Mouse (Mus musculus): ENCODE data around the gene Cxcr4.

Cxcr4 gene

GRCm38 (mm10) chr1:128592211-128592741, at the start of gene Cxcr4:
Cxcr4 (minus strand) TSS chr1:128592293.
- in situ Hi-C loops (cut with MboI) = loop anchor here (5.0 to 25.0 kb wide), 2 partner anchors 180 to 230 kb away; partner anchors contain the start of gene Dars

GRCm38 (mm10) chr1:128639707-128640107, 47.6 kb upstream of the Cxcr4 start:
- in situ Hi-C loops (cut with MboI) = no loop called here

- in situ Hi-C loops (cut with MboI) = no loop called here
Observed at GRCm38 (mm10) chr1:128637230-128637740, 45.2 kb upstream of the Cxcr4 start.

DNA sequence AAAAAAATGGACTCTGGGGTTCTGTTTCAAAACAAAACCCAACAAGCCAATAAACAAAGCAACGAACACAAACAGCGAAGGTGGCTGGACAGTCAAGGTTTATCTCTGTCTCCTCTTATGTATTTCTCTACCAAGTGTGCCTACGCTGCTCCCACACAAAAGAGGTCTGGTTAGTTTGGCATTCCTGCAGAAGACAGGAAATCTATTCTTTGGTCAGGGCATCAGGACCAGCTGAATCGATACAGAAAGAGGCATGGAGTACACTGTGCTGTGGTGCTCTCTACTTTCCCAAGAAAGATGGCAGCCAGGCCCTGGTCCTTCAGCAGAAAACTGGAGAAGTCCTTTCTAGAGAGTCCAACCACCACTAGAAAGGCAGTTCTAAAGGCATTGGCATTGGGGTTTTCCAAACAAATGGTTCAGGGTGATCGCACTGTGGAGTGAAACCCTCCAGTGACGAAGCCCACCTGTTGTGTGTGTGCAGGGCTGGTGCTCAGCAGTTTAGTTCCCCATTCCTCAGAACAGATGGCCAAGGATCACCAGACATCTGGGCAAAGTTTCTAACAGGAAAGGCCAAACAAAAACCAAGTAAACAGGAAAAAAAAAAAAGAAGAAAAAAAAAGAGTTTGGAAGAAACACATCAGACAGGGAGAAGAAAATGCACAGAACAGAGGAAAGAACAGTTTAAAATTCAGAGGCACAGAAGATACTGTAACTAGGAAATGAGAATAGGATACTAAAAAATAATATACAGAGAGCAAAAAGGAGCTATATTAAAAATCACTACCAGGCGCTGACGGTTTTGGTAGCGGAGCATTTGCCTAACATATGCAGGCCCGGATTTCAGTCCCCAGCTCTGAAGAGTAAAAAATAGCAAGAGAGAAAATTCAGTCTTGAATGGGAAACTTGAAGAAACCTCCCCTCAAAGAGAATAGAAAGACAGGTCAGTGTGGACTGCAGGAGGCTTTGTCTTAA, 44.5 kb upstream of the Cxcr4 start:
- in situ Hi-C loops (cut with MboI) = no loop called here

DNA sequence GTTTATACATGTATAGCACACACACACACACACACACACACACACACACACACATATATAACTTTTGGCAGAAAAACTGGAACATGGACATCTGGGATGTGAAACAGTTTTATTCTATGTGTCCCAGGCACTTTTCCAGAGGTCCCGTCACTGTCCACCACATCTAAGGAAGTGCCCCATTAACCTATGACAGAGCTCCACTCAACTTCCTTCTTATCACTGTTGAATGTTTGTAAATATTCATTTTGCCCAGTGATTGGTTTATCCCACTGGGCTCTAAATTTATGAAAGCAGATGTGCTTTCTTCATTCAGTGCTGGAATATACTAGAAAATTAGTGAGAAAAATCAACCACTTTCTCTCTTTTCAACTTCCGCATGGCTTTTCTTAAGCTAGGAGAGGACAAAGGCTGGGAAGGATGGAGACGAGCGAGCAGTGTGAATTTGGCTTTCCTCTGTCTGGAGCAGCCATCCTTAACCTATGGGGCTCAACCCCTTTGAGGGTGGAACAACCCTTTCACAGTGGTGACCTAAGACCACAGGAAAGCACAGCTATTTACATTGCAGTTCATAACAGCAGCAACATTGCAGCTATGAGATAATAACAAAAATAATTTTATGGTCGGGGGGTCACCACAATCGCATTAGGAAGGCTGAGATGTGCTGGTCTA, 41.8 kb upstream of the Cxcr4 start:
- in situ Hi-C loops (cut with MboI) = no loop called here

GRCm38 (mm10) chr1:128632522-128632921, 40.4 kb upstream of the Cxcr4 start:
- in situ Hi-C loops (cut with MboI) = no loop called here

- in situ Hi-C loops (cut with MboI) = no loop called here
Observed at GRCm38 (mm10) chr1:128626144-128626678, 34.1 kb upstream of the Cxcr4 start.

DNA sequence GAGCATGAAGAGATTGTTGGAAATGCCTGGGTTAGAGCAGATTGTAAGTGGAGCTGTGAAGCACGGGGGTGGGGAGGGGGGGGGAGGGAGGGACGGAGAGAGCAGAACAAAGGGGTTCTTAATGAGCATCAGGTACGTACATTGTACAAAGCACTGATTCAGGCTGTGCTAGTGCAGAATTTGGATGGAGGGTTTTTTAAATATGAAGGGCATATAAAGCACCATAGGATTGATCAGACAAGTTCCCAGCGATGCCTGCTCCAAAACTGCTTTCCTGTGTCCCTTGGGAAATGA, 31.4 kb upstream of the Cxcr4 start:
- in situ Hi-C loops (cut with MboI) = no loop called here

- in situ Hi-C loops (cut with MboI) = no loop called here
Observed at GRCm38 (mm10) chr1:128622867-128623593, 30.9 kb upstream of the Cxcr4 start.

DNA sequence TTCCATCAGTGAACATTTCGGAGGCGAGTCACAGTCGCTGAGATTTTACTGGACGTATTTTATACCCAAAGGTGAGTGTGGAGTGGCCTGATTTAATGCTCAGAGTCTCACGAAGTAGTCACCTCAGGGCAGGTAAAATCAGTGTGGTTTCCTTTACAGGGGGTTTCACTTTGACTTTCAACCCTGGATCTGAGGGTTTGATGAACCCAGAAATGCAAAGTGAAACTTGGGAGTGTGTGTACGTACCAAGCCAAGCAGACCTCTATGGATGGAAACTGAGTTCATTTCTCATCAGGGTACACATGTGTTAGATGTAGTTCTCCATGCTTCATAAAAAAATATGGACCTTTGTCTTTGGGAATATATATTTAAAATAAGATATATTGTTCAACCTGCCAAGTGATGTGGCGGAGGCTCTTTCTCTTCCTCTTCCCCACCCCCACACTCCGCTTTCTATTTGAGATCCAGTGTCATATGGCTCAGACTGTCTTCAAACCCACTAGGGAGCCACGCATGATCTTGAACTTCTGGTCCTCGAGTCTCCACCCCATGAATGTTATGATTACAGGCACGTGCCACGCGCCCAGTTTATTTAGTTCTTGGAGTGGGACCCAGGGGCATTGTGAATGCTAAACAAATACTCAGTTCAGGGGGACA, 25.7 kb upstream of the Cxcr4 start:
- in situ Hi-C loops (cut with MboI) = loop anchor here (5.0 kb wide), 1 partner anchor 80 kb away; no protein-coding TSS in a partner anchor

GRCm38 (mm10) chr1:128616586-128616985, 24.5 kb upstream of the Cxcr4 start:
- in situ Hi-C loops (cut with MboI) = loop anchor here (5.0 kb wide), 1 partner anchor 81 kb away; no protein-coding TSS in a partner anchor

- in situ Hi-C loops (cut with MboI) = loop anchor here (5.0 kb wide), 1 partner anchor 82 kb away; no protein-coding TSS in a partner anchor
Observed at GRCm38 (mm10) chr1:128615459-128615806, 23.3 kb upstream of the Cxcr4 start.

GRCm38 (mm10) chr1:128614653-128615458, 22.8 kb upstream of the Cxcr4 start:
- in situ Hi-C loops (cut with MboI) = loop anchor here (5.0 kb wide), 1 partner anchor 82 kb away; no protein-coding TSS in a partner anchor

DNA sequence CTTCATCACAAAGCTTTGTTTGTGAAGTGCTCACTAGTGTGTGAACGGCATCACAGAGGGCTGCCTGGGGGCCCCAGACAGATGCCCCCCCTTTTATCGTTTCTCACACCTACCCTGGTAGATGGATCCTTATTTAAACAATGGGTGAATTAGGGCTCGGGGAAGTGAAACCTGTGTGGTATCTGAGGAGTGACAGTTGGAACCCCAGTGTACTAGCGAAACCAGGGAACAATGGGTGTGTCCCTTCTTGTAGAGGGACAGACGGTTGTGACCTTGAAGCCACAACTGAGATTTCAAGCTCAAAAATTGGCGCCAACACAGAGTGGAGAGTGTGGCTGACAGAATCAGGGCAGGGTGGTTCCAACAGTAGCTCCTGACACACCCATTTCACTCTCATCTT, 16.0 kb upstream of the Cxcr4 start:
- in situ Hi-C loops (cut with MboI) = no loop called here

DNA sequence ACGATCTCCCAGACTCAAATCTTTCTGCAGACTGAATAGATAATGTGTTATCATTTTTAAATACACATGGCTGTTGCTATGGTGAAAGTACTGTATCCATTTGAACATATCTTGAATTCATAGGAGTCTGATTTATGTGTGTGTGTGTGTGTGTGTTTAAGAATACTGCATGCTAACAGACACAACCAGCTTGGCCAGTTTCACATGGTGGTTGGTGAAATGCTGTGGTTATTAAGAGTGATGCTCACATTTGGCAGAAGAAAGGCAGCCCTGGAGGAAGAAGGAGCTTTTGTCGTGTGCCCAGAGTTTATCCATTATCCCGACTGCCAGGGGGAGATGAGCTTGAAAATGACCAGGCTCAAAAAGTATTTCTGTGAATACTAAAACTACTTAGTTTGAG, 15.3 kb upstream of the Cxcr4 start:
- in situ Hi-C loops (cut with MboI) = no loop called here

- in situ Hi-C loops (cut with MboI) = no loop called here
Observed at GRCm38 (mm10) chr1:128605794-128606193, 13.7 kb upstream of the Cxcr4 start.

DNA sequence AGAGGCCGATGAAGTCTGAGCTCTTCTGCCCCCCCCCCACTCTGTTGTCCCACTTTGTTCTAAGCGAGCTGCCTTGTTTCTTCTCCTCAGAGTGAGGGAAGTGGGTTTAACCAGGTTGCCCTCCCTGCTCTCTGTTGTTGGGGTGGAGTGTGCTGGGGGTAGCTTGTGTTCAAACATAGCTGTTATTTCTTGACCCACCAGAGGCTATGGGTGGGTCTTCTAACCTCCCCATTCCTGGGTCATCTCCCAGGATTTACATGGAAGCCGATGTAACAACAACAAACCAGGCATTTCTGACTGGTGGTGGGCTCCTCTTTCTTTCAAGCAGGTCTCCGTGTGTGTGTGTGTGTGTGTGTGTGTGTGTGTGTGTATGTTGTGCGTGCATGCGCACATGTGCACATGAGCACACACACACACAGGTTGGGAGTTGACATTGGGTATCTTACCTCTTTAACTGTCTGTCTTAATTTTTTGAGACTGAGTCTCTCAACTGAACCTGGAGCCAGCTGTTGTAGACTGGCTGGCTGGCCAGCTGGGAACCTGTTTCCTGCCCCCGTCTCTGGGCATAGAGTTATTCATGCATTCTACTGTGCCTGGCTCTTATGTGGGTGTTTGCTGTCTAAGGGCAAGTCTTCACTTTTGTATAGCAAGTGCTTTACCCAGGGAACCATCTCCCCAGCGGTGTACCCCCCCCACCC, 10.7 kb upstream of the Cxcr4 start:
- in situ Hi-C loops (cut with MboI) = no loop called here

GRCm38 (mm10) chr1:128602018-128602687, 10.1 kb upstream of the Cxcr4 start:
- in situ Hi-C loops (cut with MboI) = no loop called here

DNA sequence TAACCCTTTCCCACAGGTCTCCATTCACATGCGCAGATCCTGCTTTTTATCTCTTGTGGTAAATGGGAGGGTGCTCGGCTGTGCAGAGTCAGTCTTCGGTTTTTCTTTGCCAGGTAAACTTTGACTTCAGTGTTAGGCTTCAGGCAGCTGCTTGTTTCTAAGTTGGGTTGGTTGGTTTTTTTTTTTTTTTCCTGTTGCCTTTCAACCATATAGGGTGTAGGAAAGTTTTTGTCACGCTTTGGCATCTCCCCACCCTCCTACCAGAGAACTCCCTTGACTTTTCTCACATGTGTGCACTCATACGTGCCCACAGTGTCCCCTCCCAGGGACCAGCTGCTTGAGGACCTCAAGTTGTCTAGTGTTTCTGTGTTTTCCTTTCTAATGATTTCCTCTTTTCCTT, 9.2 kb upstream of the Cxcr4 start:
- in situ Hi-C loops (cut with MboI) = no loop called here
